12 mouse cellular contexts compared by ENCODE assay signal in the genomic region with DNA sequence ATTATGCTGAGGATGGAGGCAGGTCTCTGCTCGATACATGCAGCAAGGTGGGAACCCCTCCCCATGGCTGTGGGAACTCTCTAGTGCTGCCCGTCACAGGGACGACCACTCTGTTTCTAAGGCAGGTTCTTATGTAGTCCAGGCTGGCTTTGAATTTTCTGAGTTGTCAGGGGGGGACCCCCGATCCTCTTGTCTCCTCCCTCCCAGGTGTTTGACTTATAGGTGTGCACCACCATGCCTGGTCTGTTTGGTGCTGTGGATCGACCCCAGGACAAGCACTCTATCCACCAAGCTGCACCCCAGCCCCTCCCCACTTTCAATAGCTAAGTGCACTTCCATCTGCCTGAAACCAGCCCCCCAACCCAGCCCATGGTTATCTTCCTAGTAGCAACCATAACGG. TPM values are rescaled to one million over a fixed set of nuclear protein-coding genes. Genes with fewer than 3 reads are reported as not detected.
A peak's percentile ranks its signal among the peaks of the same experiment; 100 is the strongest.
DNase-seq lines count a peak whose midpoint lies in the region; ATAC-seq and TF ChIP-seq lines count a peak whose summit lies in the region.
"Had no signal": no experiment of that assay in that cellular context is flagged by ENCODE, and none has a peak within 500 bp of the region (broad histone marks: within the 10 kb centered on the region; RNA-seq: fewer than 3 reads in every experiment).

No protein-coding gene starts in this region.

- DNase-seq in heart, adult 2 months: no peak
- DNase-seq in heart, adult 9 months (ENCODE audit: low spot score in 2 of 2): no peak
- no peak for DNase-seq in lung, postnatal 0 days (ENCODE audit: low spot score)
- no peak for DNase-seq in forebrain, postnatal 0 days
- DNase-seq in adrenal gland, postnatal 14 days: no peak
- DNase-seq in thymus, postnatal 4 days: no peak
- DNase-seq: kidney, adult 2 months; lung, adult 2 months had no signal

- no peak overlapping the region for H3K9ac ChIP-seq in heart, adult 2 months (ENCODE audit: low read depth, low read length)
- H3K9ac ChIP-seq in lung, embryonic 15.5 days: no peak overlapping the region
- no peak overlapping the region for H3K9ac ChIP-seq in lung, postnatal 0 days (replicated peaks; ENCODE audit: low read depth)
- no peak overlapping the region for H3K9ac ChIP-seq in forebrain, postnatal 0 days
- H3K9ac ChIP-seq in neural tube, embryonic 15.5 days (replicated peaks): 0 out of 2 replicates have a peak overlapping the region, but pooled peaks have one; percentile 54

- no peak for TF ChIP-seq CTCF in heart, adult 2 months (IDR thresholded peaks at IDR 0.05)
- TF ChIP-seq CTCF in lung, postnatal 0 days (IDR thresholded peaks at IDR 0.05): no peak
- no peak for TF ChIP-seq CTCF in forebrain, postnatal 0 days (IDR thresholded peaks at IDR 0.05; ENCODE audit: low read depth)

- H3K79me2 ChIP-seq in heart, adult 2 months (replicated peaks; ENCODE audit: control insufficient read depth, insufficient read depth, low read length): no peaks in the 10 kb centered on the region

- WGBS in heart, adult 2 months: 92% methylated on average over 6 of the region's 6 CpGs
- WGBS in lung, embryonic 15.5 days: 82% methylated on average over 6 of the region's 6 CpGs
- WGBS in lung, postnatal 0 days: 78% methylated on average over 6 of the region's 6 CpGs
- 86% methylated on average over 6 of the region's 6 CpGs for WGBS in forebrain, postnatal 0 days
- WGBS in neural tube, embryonic 15.5 days: 85% methylated on average over 6 of the region's 6 CpGs

- H3K4me3 ChIP-seq in heart, adult 2 months: no peak overlapping the region
- no peak overlapping the region for H3K4me3 ChIP-seq in lung, embryonic 15.5 days
- H3K4me3 ChIP-seq in lung, postnatal 0 days (ENCODE audit: low read depth, low read length): no peak overlapping the region
- H3K4me3 ChIP-seq in forebrain, postnatal 0 days (ENCODE audit: low read depth, low read length): no peak overlapping the region
- no peak overlapping the region for H3K4me3 ChIP-seq in neural tube, embryonic 15.5 days (replicated peaks)

- H3K27ac ChIP-seq in heart, adult 2 months: peak overlapping the region; percentile 99
- H3K27ac ChIP-seq in lung, embryonic 15.5 days: peak overlapping the region; percentile 98; the same call in 1 of the 2 replicates
- no peak overlapping the region for H3K27ac ChIP-seq in lung, postnatal 0 days (ENCODE audit: low read length)
- peak overlapping the region; percentile 99 for H3K27ac ChIP-seq in forebrain, postnatal 0 days (ENCODE audit: low read depth, low read length)
- peak overlapping the region; percentile 99 for H3K27ac ChIP-seq in neural tube, embryonic 15.5 days (replicated peaks)

- peaks cover 13% of the 10 kb centered on the region for H3K4me1 ChIP-seq in heart, adult 2 months (ENCODE audit: control insufficient read depth, insufficient read depth, low read length)
- peaks cover 51% of the 10 kb centered on the region for H3K4me1 ChIP-seq in lung, embryonic 15.5 days
- H3K4me1 ChIP-seq in lung, postnatal 0 days (ENCODE audit: insufficient read depth, low read depth, low read length): peaks cover 12% of the 10 kb centered on the region
- peaks cover 24% of the 10 kb centered on the region for H3K4me1 ChIP-seq in forebrain, postnatal 0 days (ENCODE audit: insufficient read depth)
- peaks cover 31% of the 10 kb centered on the region for H3K4me1 ChIP-seq in neural tube, embryonic 15.5 days

- no peaks in the 10 kb centered on the region for H3K9me3 ChIP-seq in lung, embryonic 15.5 days
- no peaks in the 10 kb centered on the region for H3K9me3 ChIP-seq in lung, postnatal 0 days (ENCODE audit: low read length)
- H3K9me3 ChIP-seq in forebrain, postnatal 0 days (ENCODE audit: low read length): no peaks in the 10 kb centered on the region
- H3K9me3 ChIP-seq in neural tube, embryonic 15.5 days (replicated peaks): no peaks in the 10 kb centered on the region

- no peak for ATAC-seq in lung, embryonic 15.5 days (ENCODE audit: borderline replicate concordance, extremely low read depth, low FRiP score, low TSS enrichment)
- no peak for ATAC-seq in lung, postnatal 0 days
- no peak for ATAC-seq in forebrain, postnatal 0 days
- no peak for ATAC-seq in neural tube, embryonic 15.5 days (ENCODE audit: low FRiP score)
- ATAC-seq: Patski had no signal

- peaks cover 2% of the 10 kb centered on the region; the same call in 1 of the 2 replicates for H3K36me3 ChIP-seq in heart, adult 2 months (ENCODE audit: control insufficient read depth, insufficient read depth, low read length)
- H3K36me3 ChIP-seq in lung, embryonic 15.5 days: no peaks in the 10 kb centered on the region
- H3K36me3 ChIP-seq in lung, postnatal 0 days (ENCODE audit: insufficient read depth, low read length): no peaks in the 10 kb centered on the region
- H3K36me3 ChIP-seq in forebrain, postnatal 0 days (ENCODE audit: insufficient read depth): no peaks in the 10 kb centered on the region
- H3K36me3 ChIP-seq in neural tube, embryonic 15.5 days: no peaks in the 10 kb centered on the region

- no peak for TF ChIP-seq POLR2A in heart, adult 2 months (IDR thresholded peaks at IDR 0.05; ENCODE audit: insufficient read depth, low read depth, low read length)

- H3K4me2 ChIP-seq in lung, embryonic 15.5 days: no peak overlapping the region
- H3K4me2 ChIP-seq in lung, postnatal 0 days (replicated peaks; ENCODE audit: low read depth, low read length): no peak overlapping the region
- H3K4me2 ChIP-seq in forebrain, postnatal 0 days (ENCODE audit: low read depth): no peak overlapping the region
- no peak overlapping the region for H3K4me2 ChIP-seq in neural tube, embryonic 15.5 days

- intact Hi-C loops in heart, adult 2 months (cut with DNase I): loop anchor here (10.0 kb wide), 1 partner anchor 122 kb away; no protein-coding TSS in a partner anchor

- no peaks in the 10 kb centered on the region for H3K27me3 ChIP-seq in heart, adult 2 months (ENCODE audit: control insufficient read depth, insufficient read depth, low read length)
- H3K27me3 ChIP-seq in lung, embryonic 15.5 days: no peaks in the 10 kb centered on the region
- H3K27me3 ChIP-seq in lung, postnatal 0 days (replicated peaks; ENCODE audit: insufficient read depth, low read length): no peaks in the 10 kb centered on the region
- H3K27me3 ChIP-seq in forebrain, postnatal 0 days (ENCODE audit: insufficient read depth, low read length): no peaks in the 10 kb centered on the region
- no peaks in the 10 kb centered on the region for H3K27me3 ChIP-seq in neural tube, embryonic 15.5 days (replicated peaks)
- H3K27me3 ChIP-seq: Patski had no signal

- no peak for TF ChIP-seq EP300 in heart, adult 2 months (IDR thresholded peaks at IDR 0.05; ENCODE audit: insufficient read depth, low read depth, low read length)
- no peak for TF ChIP-seq EP300 in lung, postnatal 0 days (IDR thresholded peaks at IDR 0.05)

RNA-seq across cellular contexts. Expression of a gene that starts 1.9 kb away (rescaled TPM):
- total RNA-seq in heart, adult 2 months (2021): 1 to 10 TPM in 1 of 2 experiments, under 1 TPM in 1; 0.73 to 1.0 TPM
- 0.32 and 0.76 TPM in 2 replicates for polyA plus RNA-seq in heart, adult 2 months (2012; rRNA removed)
- 0.68 and 1.0 TPM in 2 replicates for polyA plus RNA-seq in lung, embryonic 15.5 days (2015; fragmentation: Nextera tagmentation; extraction: Ambion mirVana)
- polyA plus RNA-seq in lung, postnatal 0 days (2015; fragmentation: Nextera tagmentation; extraction: Ambion mirVana): 1.9 and 2.3 TPM in 2 replicates
- total RNA-seq in forebrain, postnatal 0 days (2014; rRNA removed): 3.8 and 4.1 TPM in 2 replicates
- polyA plus RNA-seq in forebrain, postnatal 0 days (2015; fragmentation: Nextera tagmentation; extraction: Ambion mirVana): 0.65 and 1.2 TPM in 2 replicates
- 0.31 and 0.83 TPM in 2 replicates for polyA plus RNA-seq in neural tube, embryonic 15.5 days (2015; fragmentation: Nextera tagmentation; extraction: Ambion mirVana)
- 1.6 and 3.5 TPM in 2 replicates for total RNA-seq in adrenal gland, postnatal 14 days (2021)
- total RNA-seq: granulocyte monocyte progenitor cell, adult 5-6 weeks had no signal
